Mouse (Mus musculus) kidney, postnatal 0 days (tissue): ENCODE measurements at regions not wholly inside any gene's neighbourhood (a gene's known extent, or its start where the extent isn't known, plus 50 kb on each side); places are given as distances from the start of the nearest gene placed in this dataset.
A peak's percentile ranks its signal among the peaks of the same experiment; 100 is the strongest.

ENCODE experiments used
- ATAC-seq: fragments of 200-750 bp; cut with Nextera tagmentation; replicated peaks from 2 replicates; pipeline ENCODE4 v1.8.0; 2017; ENCODE audit warnings: low read depth, moderate number of reproducible peaks, moderate TSS enrichment, moderate library complexity; ENCODE audit not compliant: low FRiP score
- DNase-seq: peaks from one replicate; pipeline ENCODE4 v3.0.0-alpha.2; 2016; ENCODE audit warnings: low spot score
- H3K27ac ChIP-seq: fragments of 300-500 bp; sonication (generic); 2 replicates; pipeline ENCODE4 v1.5.1; 2014; ENCODE audit warnings: mild to moderate bottlenecking
- H3K27me3 ChIP-seq: fragments of 300-500 bp; sonication (generic); 2 replicates; pipeline ENCODE4 v1.6.1; 2014; ENCODE audit warnings: low read length, mixed read lengths; ENCODE audit not compliant: insufficient read depth
- H3K36me3 ChIP-seq: fragments of 300-500 bp; sonication (generic); 2 replicates; pipeline ENCODE4 v1.6.1; 2014; ENCODE audit warnings: low read length, mixed read lengths; ENCODE audit not compliant: insufficient read depth
- H3K4me1 ChIP-seq: fragments of 300-500 bp; sonication (generic); replicated peaks from 2 replicates; pipeline ENCODE4 v1.6.1; 2014; ENCODE audit warnings: antibody characterized with exemption, low read length, mixed read lengths; ENCODE audit not compliant: insufficient read depth
- H3K4me2 ChIP-seq: fragments of 300-500 bp; sonication (generic); 2 replicates; pipeline ENCODE4 v1.6.1; 2014; ENCODE audit warnings: mild to moderate bottlenecking, low read length, moderate library complexity, mixed read lengths
- H3K4me3 ChIP-seq: fragments of 300-500 bp; sonication (generic); replicated peaks from 2 replicates; pipeline ENCODE4 v1.5.1; 2014; ENCODE audit warnings: low read depth, low read length
- H3K9ac ChIP-seq: fragments of 300-500 bp; sonication (generic); 2 replicates; pipeline ENCODE4 v1.6.1; 2014; ENCODE audit warnings: low read depth, low read length
- H3K9me3 ChIP-seq: fragments of 300-500 bp; sonication (generic); replicated peaks from 2 replicates; pipeline ENCODE4 v1.6.1; 2016; ENCODE audit warnings: low read length, inconsistent platforms, mixed read lengths
- CTCF ChIP-seq: IDR thresholded peaks from 2 replicates; pipeline ENCODE4 v1.5.1; 2016; ENCODE audit warnings: antibody characterized with exemption, low read depth, mild to moderate bottlenecking, moderate library complexity
- WGBS: fragments of 180-500 bp; shearing (Covaris S2); extraction: QIAGEN DNeasy Blood & Tissue Kit; methylation state at CpG from one replicate; pipeline ENCODE4 v1.1.7; 2014; 5-methylcytosine and 5-hydroxymethylcytosine counted together

DNA sequence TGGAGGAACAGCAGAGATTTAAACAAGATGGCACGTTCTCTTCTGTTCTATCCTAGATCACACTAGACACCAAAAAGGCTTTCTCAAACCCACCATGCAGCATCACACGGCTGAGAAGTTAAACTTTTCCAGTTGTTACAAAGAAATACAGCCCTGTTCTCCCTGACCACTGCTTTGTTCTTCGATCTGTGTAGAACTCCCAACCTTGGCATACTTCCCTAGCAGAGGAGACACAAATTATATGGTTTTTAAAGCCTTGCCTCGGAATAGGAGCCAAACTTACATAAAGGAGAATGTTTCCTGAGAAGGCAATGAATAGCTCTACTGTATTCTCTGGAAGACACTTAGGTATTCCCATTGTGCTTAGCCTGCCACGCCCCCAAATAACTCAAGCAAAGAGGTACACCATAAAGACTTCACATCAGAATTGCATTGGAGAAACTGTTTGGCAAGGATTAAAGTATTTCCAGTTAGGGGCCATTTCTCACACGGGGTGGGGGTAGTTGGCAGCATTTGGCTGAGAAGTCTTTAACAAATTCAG, 114.1 kb upstream of the Ccdc122 start:
- no peaks in the 10 kb centered on the region for H3K4me1 ChIP-seq
- H3K4me2 ChIP-seq: no peak overlapping the region
- no peak for ATAC-seq
- 57% methylated on average over 6 of the region's 6 CpGs for WGBS
- no peak overlapping the region for H3K9ac ChIP-seq
- no peaks in the 10 kb centered on the region for H3K27me3 ChIP-seq
- H3K36me3 ChIP-seq: no peaks in the 10 kb centered on the region
- TF ChIP-seq CTCF: no peak
- H3K4me3 ChIP-seq: no peak overlapping the region
- no peaks in the 10 kb centered on the region for H3K9me3 ChIP-seq
- no peak overlapping the region for H3K27ac ChIP-seq
- DNase-seq: no peak

DNA sequence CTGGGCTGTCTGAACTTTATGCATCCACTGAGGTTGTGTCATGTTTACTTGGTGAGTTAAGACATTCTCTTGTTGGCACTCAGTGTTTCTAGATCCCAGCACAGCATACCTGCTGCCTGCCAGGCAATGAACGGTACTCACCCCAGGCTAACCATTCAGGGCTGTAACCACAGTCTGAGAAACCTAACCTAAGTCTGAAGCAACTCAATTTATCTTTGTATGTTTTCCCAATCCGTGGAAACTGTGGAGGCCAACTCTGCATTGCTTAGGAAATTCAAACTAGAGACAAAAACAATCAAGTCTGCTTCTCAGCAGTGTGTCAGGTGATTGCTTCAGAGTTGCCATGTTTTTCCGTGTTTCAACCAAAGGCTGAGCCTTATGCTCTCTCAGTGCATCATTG, 118.5 kb upstream of the Ccdc122 start:
- Histone ChIP-seq H3K27me3 (no peaks in the 10 kb centered on the region), H3K36me3 (no peaks in the 10 kb centered on the region), H3K4me1 (peaks cover 2% of the 10 kb centered on the region), H3K4me3 (no peak overlapping the region), H3K27ac (no peak overlapping the region), H3K4me2 (no peak overlapping the region), H3K9ac (no peak overlapping the region), H3K9me3 (no peaks in the 10 kb centered on the region)
- DNase-seq: no peak
- ATAC-seq: no peak
- WGBS: 71% methylated on average over 3 of the region's 3 CpGs
- no peak for TF ChIP-seq CTCF

DNA sequence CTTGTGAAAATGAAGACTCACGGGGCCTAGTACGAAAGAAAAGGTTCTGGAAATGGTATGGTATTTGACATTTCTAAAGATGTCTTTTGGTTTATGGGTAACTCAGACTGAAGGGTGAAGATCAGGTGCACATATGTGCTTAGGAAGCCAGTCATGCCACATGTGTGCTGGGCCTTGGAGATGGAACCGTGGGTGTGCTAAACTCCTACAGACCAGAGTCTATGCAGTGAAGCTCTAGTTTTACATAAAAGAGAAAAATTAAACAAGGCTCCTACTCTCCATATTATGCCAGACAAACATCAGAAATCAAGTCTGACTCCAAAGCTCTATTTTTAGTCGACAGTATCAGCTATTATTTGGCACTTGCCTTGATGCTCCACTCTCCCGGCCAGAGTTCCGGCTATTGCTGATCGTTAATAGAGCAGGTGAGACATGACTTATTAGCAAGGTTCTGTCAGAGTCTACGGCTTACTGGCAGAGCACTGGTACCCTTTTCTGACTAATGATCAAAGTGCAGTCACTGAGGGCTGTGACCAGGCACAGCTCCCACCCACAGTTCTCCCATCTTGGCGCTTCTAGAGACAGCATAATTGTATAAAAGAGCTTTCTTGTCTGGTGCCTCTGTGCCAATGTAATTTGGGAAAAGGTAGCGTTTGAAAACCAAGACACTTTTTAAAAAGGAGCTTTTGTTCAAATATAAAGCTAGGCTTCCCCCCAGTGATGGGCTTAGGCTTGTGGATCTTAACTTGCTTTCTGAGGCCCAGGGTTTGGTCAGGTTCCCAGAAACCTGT, 119.2 kb upstream of the Ccdc122 start:
- Histone ChIP-seq H3K4me2 (no peak overlapping the region), H3K27me3 (no peaks in the 10 kb centered on the region), H3K27ac (no peak overlapping the region), H3K4me1 (peaks cover 10% of the 10 kb centered on the region), H3K36me3 (no peaks in the 10 kb centered on the region), H3K9me3 (no peaks in the 10 kb centered on the region), H3K9ac (no peak overlapping the region), H3K4me3 (no peak overlapping the region)
- DNase-seq (no peak), ATAC-seq (no peak)
- 69% methylated on average over 10 of the region's 10 CpGs for WGBS
- TF ChIP-seq CTCF: no peak

DNA sequence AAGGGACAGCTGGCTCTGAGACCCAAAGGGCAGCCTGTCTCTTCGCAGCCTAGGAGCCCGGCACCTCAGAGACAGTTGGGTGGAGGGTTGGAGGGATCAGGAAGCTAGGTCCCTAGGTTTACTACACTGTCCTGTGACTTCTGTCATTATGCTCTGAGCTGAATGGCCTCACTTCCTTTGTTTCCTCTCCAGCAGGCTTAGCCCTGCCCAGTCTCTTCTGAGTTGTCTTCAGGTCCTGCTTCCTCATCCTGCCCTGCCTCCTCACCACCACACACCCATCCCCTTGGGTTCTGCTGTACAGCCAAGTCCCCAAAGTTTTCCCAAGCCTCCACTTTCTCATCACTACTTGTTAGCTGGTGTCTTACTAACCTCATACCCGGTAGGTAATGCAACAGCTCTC, 122.7 kb upstream of the Ccdc122 start:
- no peak overlapping the region for H3K4me3 ChIP-seq
- H3K27me3 ChIP-seq: no peaks in the 10 kb centered on the region
- no peak for DNase-seq
- peaks cover 10% of the 10 kb centered on the region for H3K4me1 ChIP-seq
- ATAC-seq: no peak
- no peak for TF ChIP-seq CTCF
- 79% methylated on average over 3 of the region's 3 CpGs for WGBS
- H3K9me3 ChIP-seq: no peaks in the 10 kb centered on the region
- H3K9ac ChIP-seq: no peak overlapping the region
- H3K36me3 ChIP-seq: no peaks in the 10 kb centered on the region
- no peak overlapping the region for H3K4me2 ChIP-seq
- H3K27ac ChIP-seq: peak overlapping the region; percentile 77; the same call in 1 of the 2 replicates

DNA sequence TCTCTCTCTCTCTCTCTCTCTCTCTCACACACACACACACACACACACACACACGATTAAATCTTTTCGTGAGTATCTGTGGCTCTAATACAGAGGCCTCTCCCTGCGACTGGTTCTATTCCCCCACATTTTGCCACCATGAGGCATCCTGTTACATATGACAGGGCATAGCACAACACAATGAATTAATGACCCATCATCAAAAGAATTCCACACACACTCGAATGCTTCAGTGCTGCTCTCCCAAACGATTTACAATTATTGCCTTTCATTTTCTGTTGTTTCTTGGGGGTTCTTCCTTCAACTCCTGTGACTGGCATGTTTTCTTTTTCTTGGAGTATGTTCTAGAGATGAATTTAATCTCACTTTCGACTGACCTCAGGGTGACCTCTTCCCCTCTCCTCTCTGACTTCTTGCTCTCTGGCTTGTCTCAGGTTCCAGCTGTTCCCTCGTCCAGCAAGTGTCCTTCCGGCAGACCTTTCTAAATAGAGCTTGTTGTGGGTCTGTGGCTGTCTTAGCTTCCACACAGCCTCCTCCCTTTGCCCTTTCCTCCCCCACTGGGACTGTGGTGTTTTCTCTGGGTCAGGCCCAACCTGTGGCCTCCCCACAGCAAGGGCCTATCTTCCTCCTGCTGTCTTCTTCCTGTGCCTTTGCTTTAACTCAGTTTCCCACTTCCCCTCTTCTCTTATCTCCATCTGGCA, 124.1 kb upstream of the Ccdc122 start:
- no peaks in the 10 kb centered on the region for H3K9me3 ChIP-seq
- no peaks in the 10 kb centered on the region for H3K27me3 ChIP-seq
- no peak overlapping the region for H3K9ac ChIP-seq
- no peak overlapping the region for H3K4me2 ChIP-seq
- peak overlapping the region; percentile 77 for H3K27ac ChIP-seq
- H3K36me3 ChIP-seq: no peaks in the 10 kb centered on the region
- no peak overlapping the region for H3K4me3 ChIP-seq
- DNase-seq (peak; percentile 94), ATAC-seq (peak; percentile 82)
- H3K4me1 ChIP-seq: peaks cover 10% of the 10 kb centered on the region
- TF ChIP-seq CTCF: no peak
- 8% methylated on average over 8 of the region's 8 CpGs for WGBS

DNA sequence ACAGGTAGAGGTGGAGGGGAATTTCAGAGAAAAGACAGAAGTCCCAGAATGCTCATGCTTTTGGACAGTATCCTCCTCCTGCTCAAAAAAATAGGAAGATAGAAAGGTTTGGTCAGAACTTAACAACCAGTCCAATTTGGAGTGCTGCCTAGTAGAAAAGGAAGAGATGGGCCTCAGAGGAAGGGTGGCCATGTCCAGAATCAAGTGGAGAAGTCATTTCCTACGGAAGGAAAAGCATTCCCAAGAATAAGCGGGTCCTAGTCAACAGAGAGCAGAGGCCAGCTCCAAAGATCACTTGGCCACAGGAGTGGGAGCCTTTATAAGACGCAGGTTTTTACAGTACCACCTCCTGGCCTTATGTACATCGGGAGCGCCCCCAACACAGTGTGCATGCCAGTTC, 125.3 kb upstream of the Ccdc122 start:
- DNase-seq (no peak), ATAC-seq (no peak)
- TF ChIP-seq CTCF: no peak
- Histone ChIP-seq H3K27ac (peak overlapping the region; percentile 13; the same call in 1 of the 2 replicates), H3K27me3 (no peaks in the 10 kb centered on the region), H3K9me3 (no peaks in the 10 kb centered on the region), H3K4me2 (no peak overlapping the region), H3K9ac (no peak overlapping the region), H3K4me1 (peaks cover 10% of the 10 kb centered on the region), H3K4me3 (no peak overlapping the region), H3K36me3 (no peaks in the 10 kb centered on the region)
- 82% methylated on average over 5 of the region's 5 CpGs for WGBS
